Mouse (Mus musculus) embryonic facial prominence, embryonic 11.5 days (tissue): ENCODE measurements at regions not wholly inside any gene's neighbourhood (a gene's known extent, or its start where the extent isn't known, plus 50 kb on each side); places are given as distances from the start of the nearest gene placed in this dataset.
"Not testable (repeated sequence)": the region's sequence is repeated elsewhere in the genome, so short reads cannot be mapped to it uniquely, and the experiment has no call there.

Source experiments
- ATAC-seq: fragments of 200-750 bp; cut with Nextera tagmentation; replicated peaks from 2 replicates; pipeline ENCODE4 v1.8.0; 2017; ENCODE audit warnings: low read depth; ENCODE audit not compliant: insufficient number of reproducible peaks, low FRiP score, low TSS enrichment
- DNase-seq: peaks from one replicate; pipeline ENCODE4 v3.0.0-alpha.2; 2015; ENCODE audit warnings: low spot score
- H3K27ac ChIP-seq: fragments of 300-500 bp; sonication (generic); replicated peaks from 2 replicates; pipeline ENCODE4 v1.5.1; 2014; ENCODE audit warnings: mild to moderate bottlenecking, low read depth, low read length, control low read depth
- H3K27me3 ChIP-seq: fragments of 300-500 bp; sonication (generic); 2 replicates; pipeline ENCODE4 v1.6.1; 2014; ENCODE audit warnings: mild to moderate bottlenecking, low read length, moderate library complexity, mixed read lengths; ENCODE audit not compliant: control insufficient read depth, insufficient read depth
- H3K36me3 ChIP-seq: fragments of 300-500 bp; sonication (generic); replicated peaks from 2 replicates; pipeline ENCODE4 v1.6.1; 2014; ENCODE audit warnings: low read depth, mild to moderate bottlenecking, low read length, moderate library complexity, mixed read lengths; ENCODE audit not compliant: control insufficient read depth, insufficient read depth
- H3K4me1 ChIP-seq: fragments of 300-500 bp; sonication (generic); 2 replicates; pipeline ENCODE4 v1.6.1; 2014; ENCODE audit warnings: low read length, mixed read lengths; ENCODE audit not compliant: control insufficient read depth, insufficient read depth
- H3K4me2 ChIP-seq: fragments of 300-500 bp; sonication (generic); 2 replicates; pipeline ENCODE4 v1.6.1; 2014; ENCODE audit warnings: low read depth, mild to moderate bottlenecking, control low read depth, low read length, moderate library complexity
- H3K4me3 ChIP-seq: fragments of 300-500 bp; sonication (generic); 2 replicates; pipeline ENCODE4 v1.5.1; 2014; ENCODE audit warnings: low read depth, low read length, control low read depth
- H3K9ac ChIP-seq: fragments of 300-500 bp; sonication (generic); replicated peaks from 2 replicates; pipeline ENCODE4 v1.6.1; 2014; ENCODE audit warnings: mild to moderate bottlenecking, control low read depth, low read length
- H3K9me3 ChIP-seq: fragments of 300-500 bp; sonication (generic); replicated peaks from 2 replicates; pipeline ENCODE4 v1.6.1; 2016; ENCODE audit warnings: mild to moderate bottlenecking, low read length, inconsistent platforms, mixed read lengths; ENCODE audit not compliant: control insufficient read depth
- WGBS: fragments of 180-500 bp; shearing (Covaris S2); extraction: QIAGEN DNeasy Blood & Tissue Kit; methylation state at CpG from one replicate; pipeline ENCODE4 v1.1.7; 2014; 5-methylcytosine and 5-hydroxymethylcytosine counted together

DNA sequence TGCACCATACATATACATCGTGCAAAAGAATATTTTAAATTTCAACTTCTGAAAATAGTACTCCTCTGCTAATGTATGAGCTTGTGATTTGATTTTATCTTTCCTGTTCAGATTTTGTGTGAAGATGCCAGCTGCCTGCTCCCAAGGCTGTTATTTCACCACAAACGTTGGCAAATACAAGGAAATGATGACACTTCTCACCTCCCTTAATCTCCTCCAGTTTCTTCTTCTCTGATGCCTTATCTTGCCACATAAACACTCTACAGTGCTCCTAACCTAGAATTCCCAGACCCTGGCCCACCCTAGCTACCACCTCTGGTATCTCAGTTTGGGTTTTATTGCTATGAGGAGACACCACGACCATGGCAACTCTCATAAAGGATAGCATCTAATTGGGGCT is 96.6 kb upstream of the Hivep1 start:
- 91% methylated on average over 3 of the region's 3 CpGs for WGBS
- Histone ChIP-seq H3K9ac (no peak overlapping the region), H3K4me3 (no peak overlapping the region), H3K27ac (no peak overlapping the region), H3K27me3 (no peaks in the 10 kb centered on the region), H3K4me1 (no peaks in the 10 kb centered on the region), H3K4me2 (no peak overlapping the region), H3K9me3 (no peaks in the 10 kb centered on the region), H3K36me3 (no peaks in the 10 kb centered on the region)
- ATAC-seq (no peak), DNase-seq (no peak)

DNA sequence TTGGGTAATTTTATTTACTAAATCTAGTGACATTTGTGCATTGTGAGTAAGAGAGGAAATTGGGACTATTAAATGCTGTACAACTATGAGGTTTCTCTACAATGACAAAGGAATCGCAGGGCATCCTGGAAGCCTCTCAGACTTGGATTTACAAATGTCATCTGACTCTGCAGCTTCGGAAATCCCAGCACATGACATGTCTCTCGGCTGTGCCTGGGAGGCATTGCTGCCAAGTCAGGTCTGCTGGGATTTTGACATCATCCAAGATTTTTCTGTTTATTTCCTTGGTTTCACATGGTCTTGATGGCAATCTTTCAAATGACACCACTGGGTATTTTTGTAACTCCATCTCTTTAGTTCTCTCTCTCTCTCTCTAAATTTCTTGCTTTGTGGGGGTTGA is 99.4 kb upstream of the Hivep1 start:
- ATAC-seq (no peak), DNase-seq (no peak)
- H3K27me3 ChIP-seq, result no peaks in the 10 kb centered on the region
- no peaks in the 10 kb centered on the region for H3K36me3 ChIP-seq
- no peak overlapping the region for H3K9ac ChIP-seq
- no peaks in the 10 kb centered on the region for H3K4me1 ChIP-seq
- no peak overlapping the region for H3K4me2 ChIP-seq
- no peak overlapping the region for H3K4me3 ChIP-seq
- H3K27ac ChIP-seq, result no peak overlapping the region
- no peaks in the 10 kb centered on the region for H3K9me3 ChIP-seq
- 65% methylated on average over 3 of the region's 3 CpGs for WGBS

DNA sequence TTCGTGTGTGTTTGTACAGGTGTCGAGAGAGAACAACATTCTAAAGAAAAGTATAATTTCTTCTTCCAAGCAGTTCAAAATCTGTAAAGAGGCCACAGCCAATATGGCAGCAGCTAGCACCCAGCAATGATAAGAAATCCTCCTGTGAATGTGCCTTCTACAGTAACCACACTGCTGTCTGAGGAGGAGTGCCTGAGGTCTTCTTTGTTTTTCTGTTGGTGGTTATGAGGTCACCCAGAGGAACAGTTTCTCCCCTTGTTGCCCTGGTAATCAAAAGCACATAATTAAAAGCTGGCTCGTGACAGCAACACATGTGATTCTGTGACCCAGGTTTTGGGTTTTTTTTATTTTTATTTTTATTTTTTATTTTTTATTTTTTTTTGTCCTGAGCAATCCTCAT is 100.8 kb upstream of the Adtrp start:
- no peak for DNase-seq
- Histone ChIP-seq H3K9me3 (no peaks in the 10 kb centered on the region), H3K9ac (no peak overlapping the region), H3K4me1 (no peaks in the 10 kb centered on the region), H3K4me3 (no peak overlapping the region), H3K27me3 (no peaks in the 10 kb centered on the region), H3K36me3 (no peaks in the 10 kb centered on the region), H3K4me2 (no peak overlapping the region), H3K27ac (no peak overlapping the region)
- no peak for ATAC-seq
- WGBS, result 83% methylated on average over 3 of the region's 3 CpGs

DNA sequence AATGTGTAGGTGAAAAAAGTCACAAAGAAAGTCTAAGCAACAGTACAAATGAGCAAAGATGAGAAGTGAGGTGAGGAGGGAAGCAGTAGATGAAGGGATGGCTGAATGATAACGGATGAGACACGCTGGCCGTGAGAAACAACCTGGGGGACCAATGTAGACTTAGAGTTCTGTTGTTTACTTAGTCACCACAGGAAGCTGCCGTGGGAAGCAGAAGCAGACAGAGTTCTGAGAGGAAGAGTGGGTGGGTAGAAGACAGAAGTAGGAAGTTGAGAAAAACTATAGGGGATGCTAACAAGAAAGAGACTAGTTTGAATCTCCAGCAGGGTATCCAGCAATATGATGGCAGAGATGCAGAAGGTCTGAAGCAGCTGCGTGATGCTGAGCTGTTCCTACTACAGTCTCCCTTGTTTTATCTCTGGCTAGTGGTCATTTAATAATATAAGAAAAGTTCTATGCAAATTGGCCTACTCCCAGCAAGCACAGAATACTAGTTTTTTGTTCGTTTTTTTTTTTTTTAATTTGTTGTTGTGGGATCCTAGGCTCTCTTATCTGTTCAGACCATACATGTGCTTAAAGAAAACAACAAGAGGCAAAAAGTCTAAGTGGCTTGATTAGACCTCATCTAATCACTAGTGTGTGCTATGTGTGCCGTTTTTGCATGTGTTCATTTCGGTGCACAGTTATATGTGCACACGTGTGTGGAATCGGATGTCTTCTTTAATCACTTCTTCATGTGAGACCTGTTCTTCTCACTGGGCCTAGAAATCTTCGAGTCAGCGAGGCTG is 85.0 kb upstream of the Adtrp start:
- no peaks in the 10 kb centered on the region for H3K9me3 ChIP-seq
- no peak overlapping the region for H3K4me3 ChIP-seq
- no peaks in the 10 kb centered on the region for H3K27me3 ChIP-seq
- ATAC-seq (no peak), DNase-seq (no peak)
- 82% methylated on average over 12 of the region's 12 CpGs for WGBS
- no peak overlapping the region for H3K9ac ChIP-seq
- no peak overlapping the region for H3K27ac ChIP-seq
- no peak overlapping the region for H3K4me2 ChIP-seq
- H3K4me1 ChIP-seq, result no peaks in the 10 kb centered on the region
- no peaks in the 10 kb centered on the region for H3K36me3 ChIP-seq

DNA sequence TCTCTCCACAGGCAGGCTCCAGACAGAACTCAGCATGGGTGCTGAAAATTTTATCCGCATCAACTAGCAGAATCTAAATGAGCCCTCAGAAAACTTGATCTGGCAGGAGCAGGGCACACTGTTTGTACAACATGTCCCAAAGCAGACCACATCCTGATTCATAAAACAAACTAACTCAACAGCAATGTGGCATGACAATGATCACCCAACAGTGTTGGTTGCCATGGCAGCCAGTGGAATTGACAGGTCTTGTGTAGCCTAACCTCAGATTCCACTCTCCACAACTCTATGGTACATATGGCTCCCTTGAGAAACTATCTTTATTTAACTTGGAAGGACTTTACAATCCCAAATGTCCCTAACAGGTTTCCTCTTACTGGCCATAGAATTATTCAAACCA is 82.3 kb upstream of the Adtrp start:
- no peaks in the 10 kb centered on the region for H3K4me1 ChIP-seq
- ATAC-seq (no peak), DNase-seq (no peak)
- no peaks in the 10 kb centered on the region for H3K9me3 ChIP-seq
- 81% methylated on average over 1 of the region's 1 CpGs for WGBS
- no peaks in the 10 kb centered on the region for H3K27me3 ChIP-seq
- no peaks in the 10 kb centered on the region for H3K36me3 ChIP-seq
- H3K9ac ChIP-seq, result no peak overlapping the region
- no peak overlapping the region for H3K27ac ChIP-seq
- no peak overlapping the region for H3K4me3 ChIP-seq
- H3K4me2 ChIP-seq, result no peak overlapping the region

DNA sequence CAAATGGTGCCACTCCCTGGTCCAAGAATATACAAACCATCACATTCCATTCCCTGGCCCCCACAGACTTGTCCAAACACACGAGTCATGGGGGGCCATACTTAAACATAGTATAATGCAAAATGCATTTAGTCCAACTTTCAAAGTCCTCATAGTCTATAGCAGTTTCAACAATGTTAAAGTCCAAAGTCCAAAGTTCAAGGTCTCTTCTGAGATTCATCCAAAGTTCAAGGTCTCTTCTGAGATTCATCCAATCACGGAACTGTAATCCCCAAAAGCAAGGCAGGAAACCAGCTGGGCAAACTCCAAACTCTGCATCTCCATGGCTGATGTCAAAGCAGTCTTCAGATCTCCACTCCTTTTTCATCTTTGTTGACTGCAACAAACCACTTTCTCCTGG is 78.4 kb upstream of the Adtrp start:
- not testable (repeated sequence) for DNase-seq, ATAC-seq, H3K4me1 ChIP-seq, H3K27ac ChIP-seq, H3K4me3 ChIP-seq, H3K4me2 ChIP-seq, H3K9me3 ChIP-seq, H3K27me3 ChIP-seq, H3K9ac ChIP-seq, H3K36me3 ChIP-seq
- 81% methylated on average over 2 of the region's 2 CpGs for WGBS

DNA sequence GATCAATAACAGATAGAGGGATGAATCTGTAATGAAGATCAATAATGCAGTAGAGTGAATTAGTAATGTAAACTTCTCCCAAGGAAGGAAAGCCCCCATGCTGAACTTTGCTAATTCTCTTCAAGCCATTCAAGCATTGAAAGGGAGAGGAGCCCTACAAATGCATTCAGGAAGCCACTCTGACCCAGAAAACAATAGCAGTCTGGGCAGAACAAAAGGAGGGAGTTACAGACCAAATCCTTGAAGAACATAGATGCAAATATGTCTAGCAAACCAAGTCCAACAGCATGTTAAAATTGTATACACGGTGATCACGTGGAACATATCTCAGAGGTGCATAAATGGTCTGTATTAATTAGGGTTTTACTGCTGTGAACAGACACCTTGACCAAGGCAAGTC is 77.7 kb upstream of the Adtrp start:
- ATAC-seq (no peak), DNase-seq (no peak)
- H3K9ac ChIP-seq, result no peak overlapping the region
- H3K27ac ChIP-seq, result no peak overlapping the region
- WGBS, result 54% methylated on average over 2 of the region's 2 CpGs
- no peaks in the 10 kb centered on the region for H3K36me3 ChIP-seq
- H3K9me3 ChIP-seq, result no peaks in the 10 kb centered on the region
- no peak overlapping the region for H3K4me3 ChIP-seq
- H3K4me2 ChIP-seq, result no peak overlapping the region
- H3K27me3 ChIP-seq, result no peaks in the 10 kb centered on the region
- no peaks in the 10 kb centered on the region for H3K4me1 ChIP-seq

DNA sequence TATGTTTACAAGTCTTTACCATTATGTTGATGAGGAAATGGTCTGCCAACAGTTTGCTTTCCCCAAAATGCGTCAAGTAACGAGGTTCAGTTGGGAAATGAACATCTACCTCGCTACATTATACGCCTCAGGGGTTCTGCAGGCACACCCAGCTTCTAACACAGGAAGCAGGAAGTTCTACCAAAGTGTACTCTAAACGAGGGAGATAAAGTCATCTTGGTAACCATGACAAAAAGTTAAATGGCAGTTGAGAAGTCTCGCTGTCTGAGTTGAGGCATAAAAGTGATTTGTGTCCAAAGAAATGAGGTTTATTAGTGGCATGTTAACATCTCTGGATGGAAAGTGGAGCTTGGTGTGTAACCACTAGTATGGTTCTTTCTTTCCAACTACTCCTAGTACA is 73.7 kb upstream of the Adtrp start:
- no peaks in the 10 kb centered on the region for H3K27me3 ChIP-seq
- ATAC-seq, result no peak
- no peak overlapping the region for H3K4me3 ChIP-seq
- H3K27ac ChIP-seq, result no peak overlapping the region
- H3K9ac ChIP-seq, result no peak overlapping the region
- H3K4me1 ChIP-seq, result no peaks in the 10 kb centered on the region
- H3K9me3 ChIP-seq, result no peaks in the 10 kb centered on the region
- DNase-seq, result no peak
- no peak overlapping the region for H3K4me2 ChIP-seq
- no peaks in the 10 kb centered on the region for H3K36me3 ChIP-seq
- WGBS, result 80% methylated on average over 6 of the region's 6 CpGs
